Mouse (Mus musculus) testis, adult 2 months (tissue): ENCODE results near the gene Hoxd8. TPM values are rescaled to one million over a fixed set of nuclear protein-coding genes. Genes with fewer than 3 reads are reported as not detected.

ENCODE experiments used
- H3K27ac ChIP-seq: fragments of 200-500 bp; 2 replicates; pipeline ENCODE4 v1.5.1; 2012; ENCODE audit warnings: low read depth, low read length; ENCODE audit not compliant: control insufficient read depth, insufficient read depth
- H3K27me3 ChIP-seq: fragments of 200-500 bp; 2 replicates; pipeline ENCODE4 v1.6.1; 2012; ENCODE audit warnings: mild to moderate bottlenecking, low read length, moderate library complexity; ENCODE audit not compliant: control insufficient read depth, insufficient read depth
- H3K36me3 ChIP-seq: fragments of 200-500 bp; 2 replicates; pipeline ENCODE4 v1.6.1; 2012; ENCODE audit warnings: mild to moderate bottlenecking, low read length; ENCODE audit not compliant: control insufficient read depth, insufficient read depth
- H3K4me1 ChIP-seq: fragments of 200-500 bp; 2 replicates; pipeline ENCODE4 v1.6.1; 2012; ENCODE audit warnings: low read length; ENCODE audit not compliant: control insufficient read depth, insufficient read depth
- H3K4me3 ChIP-seq: fragments of 200-500 bp; 2 replicates; pipeline ENCODE4 v1.5.1; 2012; ENCODE audit warnings: low read depth, mild to moderate bottlenecking, low read length, moderate library complexity, mixed read lengths; ENCODE audit not compliant: control insufficient read depth
- CTCF ChIP-seq: fragments of 200-500 bp; IDR thresholded peaks from 2 replicates; pipeline ENCODE4 v1.5.1; 2012; ENCODE audit warnings: low read depth, mild to moderate bottlenecking, inconsistent platforms, low read length, moderate library complexity; ENCODE audit not compliant: control insufficient read depth, insufficient read depth, insufficient replicate concordance
- POLR2A ChIP-seq: fragments of 200-500 bp; IDR thresholded peaks from 2 replicates; pipeline ENCODE4 v1.6.1; 2012; ENCODE audit warnings: low read depth, mild to moderate bottlenecking, inconsistent platforms, low read length, moderate library complexity; ENCODE audit not compliant: control insufficient read depth
- polyA plus RNA-seq: library from polyadenylated mRNA; depleted of rRNA; stranded (reverse); fragments of >200 nt; gene quantifications from 2 replicates; pipeline ENCODE4 v1.2.3, GENCODE M21; 2012

Gene Hoxd8
- polyA plus RNA-seq, 1 experiment, result 23.6 TPM

GRCm38 (mm10) chr2:74699053-74699430 lies 5.4 kb upstream of the Hoxd8 start:
- peaks cover 3% of the 10 kb centered on the region for H3K27me3 ChIP-seq
- H3K4me3 ChIP-seq, result peak overlapping the region; percentile 53
- H3K27ac ChIP-seq, result peak overlapping the region; percentile 19
- peaks cover 24% of the 10 kb centered on the region for H3K4me1 ChIP-seq
- TF ChIP-seq CTCF (no peak), POLR2A (no peak)
- no peaks in the 10 kb centered on the region for H3K36me3 ChIP-seq

GRCm38 (mm10) chr2:74699664-74700545 lies 4.5 kb upstream of the Hoxd8 start:
- Histone ChIP-seq H3K4me3 (peak overlapping the region; percentile 25), H3K36me3 (no peaks in the 10 kb centered on the region), H3K27ac (peak overlapping the region; percentile 56), H3K4me1 (peaks cover 27% of the 10 kb centered on the region), H3K27me3 (peaks cover 3% of the 10 kb centered on the region)
- no peak for TF ChIP-seq CTCF
- TF ChIP-seq POLR2A, result no peak

- Histone ChIP-seq H3K4me1 (peaks cover 27% of the 10 kb centered on the region), H3K4me3 (peak overlapping the region; percentile 12), H3K27ac (peak overlapping the region; percentile 56), H3K27me3 (peaks cover 3% of the 10 kb centered on the region), H3K36me3 (no peaks in the 10 kb centered on the region)
- TF ChIP-seq CTCF (no peak), POLR2A (no peak)
Observed at GRCm38 (mm10) chr2:74700546-74701112, 3.8 kb upstream of the Hoxd8 start.

- Histone ChIP-seq H3K36me3 (no peaks in the 10 kb centered on the region; the same call in 1 of the 2 replicates), H3K4me3 (no peak overlapping the region), H3K27me3 (no peaks in the 10 kb centered on the region; the same call in 1 of the 2 replicates), H3K4me1 (peaks cover 25% of the 10 kb centered on the region), H3K27ac (no peak overlapping the region)
- TF ChIP-seq CTCF (peak; percentile 68; the same call in 1 of the 2 replicates), POLR2A (no peak)
Observed at GRCm38 (mm10) chr2:74701949-74702819, 2.2 kb upstream of the Hoxd8 start.

- peaks cover 23% of the 10 kb centered on the region for H3K4me1 ChIP-seq
- H3K27ac ChIP-seq, result no peak overlapping the region; the same call in 1 of the 2 replicates
- TF ChIP-seq CTCF, result no peak
- no peak for TF ChIP-seq POLR2A
- H3K27me3 ChIP-seq, result no peaks in the 10 kb centered on the region; the same call in 1 of the 2 replicates
- no peaks in the 10 kb centered on the region; the same call in 1 of the 2 replicates for H3K36me3 ChIP-seq
- no peak overlapping the region for H3K4me3 ChIP-seq
Observed at GRCm38 (mm10) chr2:74702820-74703219, 1.6 kb upstream of the Hoxd8 start.

- Histone ChIP-seq H3K27ac (no peak overlapping the region), H3K4me3 (no peak overlapping the region), H3K4me1 (peaks cover 18% of the 10 kb centered on the region), H3K27me3 (no peaks in the 10 kb centered on the region), H3K36me3 (no peaks in the 10 kb centered on the region; the same call in 1 of the 2 replicates)
- no peak for TF ChIP-seq POLR2A
- no peak for TF ChIP-seq CTCF
Observed at GRCm38 (mm10) chr2:74703317-74703716, 1.1 kb upstream of the Hoxd8 start.
